Mouse (Mus musculus): ENCODE data around the gene Tex35.

- TF ChIP-seq TAL1 (IDR thresholded peaks at IDR 0.05; ENCODE audit: low read length) = no peak
- no peak for TF ChIP-seq GATA1 (IDR thresholded peaks at IDR 0.05; ENCODE audit: low read length)
These were observed 47.3 kb downstream of the Tex35 start for GRCm38 (mm10) chr1:157061170-157061569.

Data from erythroblast, embryonic 14.5 days (primary cell).